Mouse (Mus musculus): ENCODE data around the gene Inpp4b. TPM values are rescaled to one million over a fixed set of nuclear protein-coding genes. Genes with fewer than 3 reads are reported as not detected.

Inpp4b gene
- polyA plus RNA-seq, 1 experiment: 1.9 TPM

DNA sequence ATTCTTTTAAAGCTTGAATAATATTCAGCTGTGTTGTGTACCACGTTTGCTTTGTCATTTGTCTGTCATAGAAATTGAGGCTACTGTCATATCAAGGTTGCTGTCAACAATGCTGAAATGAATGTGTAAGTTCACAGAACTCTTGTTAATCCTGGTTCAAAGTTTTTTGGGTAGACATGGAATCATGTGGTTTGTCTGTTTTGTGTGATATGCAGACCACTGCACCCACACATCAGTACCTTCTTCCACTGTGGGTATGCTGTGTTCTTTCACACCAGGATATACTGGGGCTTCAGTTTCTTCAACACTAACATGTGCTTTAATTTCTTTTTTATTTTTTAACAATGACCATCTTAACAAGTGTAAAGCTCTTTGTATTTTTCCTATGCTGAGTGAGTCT is 220.0 kb downstream of the Inpp4b start:
- Histone ChIP-seq H3K4me3 (ENCODE audit: insufficient read depth, low read length) (no peak overlapping the region), H3K4me1 (ENCODE audit: control insufficient read depth, insufficient read depth, low read length) (no peaks in the 10 kb centered on the region)
- TF ChIP-seq POLR2A (IDR thresholded peaks at IDR 0.05; ENCODE audit: low read depth, low read length) (no peak), CTCF (IDR thresholded peaks at IDR 0.05; ENCODE audit: borderline replicate concordance, insufficient read depth, low read length) (no peak)

DNA sequence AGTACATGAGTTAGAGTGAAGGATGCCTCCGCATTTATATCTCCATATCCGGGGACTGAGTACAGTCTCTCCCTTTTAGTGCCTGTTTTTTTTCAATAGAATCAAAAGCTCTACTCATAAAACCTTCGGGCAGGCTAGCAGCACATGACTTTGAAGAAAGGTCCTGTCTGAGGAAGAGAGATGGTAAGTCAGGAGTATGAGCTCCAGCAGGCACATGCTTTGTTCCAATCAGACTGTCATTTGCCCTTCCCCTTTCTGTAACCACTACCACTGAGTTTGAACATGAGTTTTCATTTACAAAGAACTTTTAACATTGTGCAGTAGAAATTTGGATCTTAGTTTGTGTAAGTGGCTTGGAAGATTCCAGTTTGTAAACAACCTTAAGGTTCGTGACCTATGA is 223.1 kb downstream of the Inpp4b start:
- H3K27ac ChIP-seq (ENCODE audit: insufficient read depth, low read length): no peak overlapping the region
- no peak overlapping the region for H3K4me3 ChIP-seq (ENCODE audit: insufficient read depth, low read length)
- H3K4me1 ChIP-seq (ENCODE audit: control insufficient read depth, insufficient read depth, low read length): no peaks in the 10 kb centered on the region
- no peak for TF ChIP-seq POLR2A (IDR thresholded peaks at IDR 0.05; ENCODE audit: low read depth, low read length)

More for the DNA sequence above, 220.0 kb downstream of the Inpp4b start:
- no peak overlapping the region for H3K27ac ChIP-seq (ENCODE audit: insufficient read depth, low read length)

DNA sequence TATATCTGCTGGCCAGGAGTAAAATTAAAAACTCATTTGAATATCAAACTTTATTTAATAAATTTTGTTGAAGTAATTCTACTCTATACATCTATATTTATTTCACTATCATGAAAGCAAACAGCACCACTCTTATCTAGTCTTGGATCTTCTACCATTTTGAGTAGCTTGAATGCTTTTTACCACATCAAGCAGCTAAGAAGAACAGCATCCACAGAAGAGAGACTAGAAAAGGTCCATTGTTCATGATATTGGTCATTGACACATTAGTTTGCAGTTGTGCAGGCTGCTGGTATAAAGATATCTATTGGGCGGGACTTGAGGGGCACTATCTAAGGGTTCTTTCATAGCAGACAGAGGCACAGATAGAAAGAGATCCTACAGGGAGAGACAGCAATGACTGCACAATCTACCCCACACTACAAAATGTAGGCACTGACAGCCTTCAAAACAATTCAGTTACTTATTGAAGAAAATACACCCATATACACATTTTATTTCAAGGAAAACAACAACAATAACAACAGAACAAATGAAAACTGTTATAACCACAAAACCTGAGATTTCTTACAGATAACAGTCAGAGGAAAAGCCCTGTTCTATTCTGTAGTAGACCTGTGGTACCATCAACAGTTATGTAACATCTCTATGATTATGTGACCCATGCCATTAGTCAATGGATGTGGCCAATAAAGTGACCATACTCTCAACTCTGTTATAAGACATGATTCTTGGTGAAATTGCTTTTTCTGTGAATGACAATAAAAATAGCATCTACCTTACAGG is 230.2 kb downstream of the Inpp4b start:
- Histone ChIP-seq H3K4me1 (ENCODE audit: control insufficient read depth, insufficient read depth, low read length) (no peaks in the 10 kb centered on the region), H3K27ac (ENCODE audit: insufficient read depth, low read length) (no peak overlapping the region), H3K4me3 (ENCODE audit: insufficient read depth, low read length) (no peak overlapping the region)
- no peak for TF ChIP-seq POLR2A (IDR thresholded peaks at IDR 0.05; ENCODE audit: low read depth, low read length)
- TF ChIP-seq CTCF (IDR thresholded peaks at IDR 0.05; ENCODE audit: borderline replicate concordance, insufficient read depth, low read length): no peak

DNA sequence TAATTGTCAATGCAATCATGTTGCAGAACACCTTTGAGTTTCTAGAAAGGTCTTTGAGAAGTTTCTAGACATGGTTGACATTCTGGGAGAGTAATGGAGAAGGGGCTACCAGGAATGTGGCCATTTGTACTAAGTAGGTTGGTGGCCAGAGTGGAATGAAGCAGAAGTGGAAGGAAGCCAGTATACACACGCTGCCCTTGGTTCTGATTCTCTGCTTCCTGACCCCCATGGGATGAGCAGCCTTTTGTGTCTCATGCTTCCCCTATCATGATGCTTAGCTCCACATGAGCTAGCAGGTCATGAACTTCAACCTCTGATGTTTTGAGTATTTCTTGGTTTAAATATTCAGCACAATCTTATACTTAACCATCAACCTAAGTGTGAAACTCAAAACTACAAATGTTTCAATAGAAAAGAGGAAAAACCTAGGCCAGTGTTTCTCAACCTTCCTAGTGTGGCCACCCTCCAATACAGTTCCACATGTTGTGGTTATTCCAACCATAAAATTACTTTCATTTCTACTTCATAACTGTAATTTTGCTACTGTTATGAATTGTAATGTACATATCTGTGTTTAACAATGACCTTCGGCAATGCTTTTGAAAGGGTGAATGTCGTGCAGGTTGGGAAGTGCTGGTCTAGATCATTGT is 233.0 kb downstream of the Inpp4b start:
- no peak overlapping the region for H3K4me3 ChIP-seq (ENCODE audit: insufficient read depth, low read length)
- H3K27ac ChIP-seq (ENCODE audit: insufficient read depth, low read length): no peak overlapping the region
- TF ChIP-seq CTCF (IDR thresholded peaks at IDR 0.05; ENCODE audit: borderline replicate concordance, insufficient read depth, low read length) (no peak), POLR2A (IDR thresholded peaks at IDR 0.05; ENCODE audit: low read depth, low read length) (no peak)

DNA sequence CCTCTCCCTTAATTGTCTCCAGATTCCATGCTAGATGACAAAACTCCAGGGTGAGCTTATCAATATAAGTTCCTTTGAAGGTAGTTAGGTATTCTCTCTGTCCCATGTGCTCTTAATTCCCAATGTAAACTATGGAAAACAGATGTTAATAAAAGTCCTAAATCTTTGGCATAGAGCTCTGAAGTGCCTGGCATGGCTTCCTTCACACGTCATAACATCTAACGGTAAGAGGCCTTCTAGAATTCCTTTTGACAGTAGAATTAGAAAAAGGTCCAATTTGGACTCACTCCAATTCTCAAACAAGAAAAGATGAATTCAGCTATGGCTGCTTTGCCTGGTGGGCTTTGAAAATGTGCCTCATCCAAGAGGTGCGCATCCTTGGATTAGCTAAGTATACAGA is 236.6 kb downstream of the Inpp4b start:
- Histone ChIP-seq H3K4me3 (ENCODE audit: insufficient read depth, low read length) (no peak overlapping the region), H3K27ac (ENCODE audit: insufficient read depth, low read length) (no peak overlapping the region), H3K4me1 (ENCODE audit: control insufficient read depth, insufficient read depth, low read length) (no peaks in the 10 kb centered on the region)
- TF ChIP-seq CTCF (IDR thresholded peaks at IDR 0.05; ENCODE audit: borderline replicate concordance, insufficient read depth, low read length) (no peak), POLR2A (IDR thresholded peaks at IDR 0.05; ENCODE audit: low read depth, low read length) (no peak)

More for the DNA sequence above, 233.0 kb downstream of the Inpp4b start:
- H3K4me1 ChIP-seq (ENCODE audit: control insufficient read depth, insufficient read depth, low read length): no peaks in the 10 kb centered on the region

DNA sequence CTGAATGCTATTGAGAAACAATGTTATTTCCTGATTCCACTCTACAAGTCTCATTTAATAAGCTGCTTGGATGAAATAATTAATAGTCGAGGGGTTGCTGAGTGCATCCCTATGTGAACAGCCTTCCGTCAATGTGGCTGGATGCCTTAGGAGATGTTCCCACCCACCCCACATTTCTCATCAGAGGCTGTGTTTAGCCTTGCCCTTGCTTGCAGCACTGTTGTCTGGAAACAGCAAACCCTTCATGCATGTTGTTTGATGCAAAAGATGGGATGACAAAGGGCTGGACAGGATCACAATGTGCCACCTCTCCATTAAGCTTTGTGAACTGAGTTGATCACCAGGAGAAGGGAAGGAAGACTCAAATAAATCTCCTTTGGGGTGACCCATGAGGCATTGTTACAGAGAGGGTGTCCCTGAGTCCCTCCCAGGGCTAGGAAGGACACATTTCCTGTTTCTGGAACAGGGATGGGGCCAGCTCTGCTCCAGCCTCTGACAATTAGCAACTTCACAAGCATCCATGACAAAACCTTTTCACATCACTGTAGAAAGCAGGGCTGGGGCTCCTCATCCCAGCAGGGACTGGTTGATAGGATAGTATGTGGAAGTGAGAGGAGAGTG is 239.6 kb downstream of the Inpp4b start:
- Histone ChIP-seq H3K27ac (ENCODE audit: insufficient read depth, low read length) (no peak overlapping the region), H3K4me1 (ENCODE audit: control insufficient read depth, insufficient read depth, low read length) (no peaks in the 10 kb centered on the region), H3K4me3 (ENCODE audit: insufficient read depth, low read length) (no peak overlapping the region)
- TF ChIP-seq CTCF (IDR thresholded peaks at IDR 0.05; ENCODE audit: borderline replicate concordance, insufficient read depth, low read length) (no peak), POLR2A (IDR thresholded peaks at IDR 0.05; ENCODE audit: low read depth, low read length) (no peak)

DNA sequence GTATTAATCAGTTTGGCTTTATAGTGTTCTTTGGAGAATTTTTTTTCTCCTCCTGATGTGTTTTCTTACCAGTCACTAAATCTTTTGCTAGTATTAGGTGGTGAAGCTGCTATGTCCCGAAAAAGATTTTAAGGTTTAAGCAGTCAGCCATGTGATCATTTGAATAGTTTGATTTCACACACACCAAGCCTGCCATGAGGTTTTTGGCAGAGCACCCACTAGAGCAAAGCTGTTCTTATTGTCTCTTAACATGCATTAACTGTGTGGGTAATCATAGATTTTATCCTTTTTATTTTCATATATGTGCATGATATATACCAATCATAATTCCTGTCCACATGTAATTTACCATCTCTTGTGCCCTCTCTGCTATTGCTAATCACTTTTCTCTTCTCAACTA is 240.6 kb downstream of the Inpp4b start:
- Histone ChIP-seq H3K4me3 (ENCODE audit: insufficient read depth, low read length) (no peak overlapping the region), H3K27ac (ENCODE audit: insufficient read depth, low read length) (no peak overlapping the region), H3K4me1 (ENCODE audit: control insufficient read depth, insufficient read depth, low read length) (no peaks in the 10 kb centered on the region)
- TF ChIP-seq POLR2A (IDR thresholded peaks at IDR 0.05; ENCODE audit: low read depth, low read length): no peak
- TF ChIP-seq CTCF (IDR thresholded peaks at IDR 0.05; ENCODE audit: borderline replicate concordance, insufficient read depth, low read length): no peak

DNA sequence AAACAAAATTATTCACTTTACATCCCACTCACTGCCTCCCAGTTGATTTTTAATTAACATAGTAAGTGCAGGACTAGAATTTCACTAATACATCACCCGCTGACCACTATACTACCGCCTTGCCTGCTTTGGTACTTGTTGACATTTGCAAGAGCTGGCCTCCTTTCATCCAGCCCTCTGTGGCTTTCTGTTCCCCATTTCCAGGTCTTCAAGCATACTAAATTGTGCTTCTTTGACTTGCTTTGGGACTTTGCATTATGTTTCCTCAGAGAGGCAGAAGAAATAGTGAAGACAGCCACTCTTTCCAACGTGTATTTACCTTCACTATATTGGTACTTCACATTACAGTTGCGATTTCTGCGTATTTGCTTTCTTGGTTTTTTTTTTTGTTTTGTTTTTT is 244.4 kb downstream of the Inpp4b start:
- TF ChIP-seq POLR2A (IDR thresholded peaks at IDR 0.05; ENCODE audit: low read depth, low read length): no peak
- no peak for TF ChIP-seq CTCF (IDR thresholded peaks at IDR 0.05; ENCODE audit: borderline replicate concordance, insufficient read depth, low read length)
- H3K4me3 ChIP-seq (ENCODE audit: insufficient read depth, low read length): no peak overlapping the region
- no peaks in the 10 kb centered on the region for H3K4me1 ChIP-seq (ENCODE audit: control insufficient read depth, insufficient read depth, low read length)
- H3K27ac ChIP-seq (ENCODE audit: insufficient read depth, low read length): no peak overlapping the region

DNA sequence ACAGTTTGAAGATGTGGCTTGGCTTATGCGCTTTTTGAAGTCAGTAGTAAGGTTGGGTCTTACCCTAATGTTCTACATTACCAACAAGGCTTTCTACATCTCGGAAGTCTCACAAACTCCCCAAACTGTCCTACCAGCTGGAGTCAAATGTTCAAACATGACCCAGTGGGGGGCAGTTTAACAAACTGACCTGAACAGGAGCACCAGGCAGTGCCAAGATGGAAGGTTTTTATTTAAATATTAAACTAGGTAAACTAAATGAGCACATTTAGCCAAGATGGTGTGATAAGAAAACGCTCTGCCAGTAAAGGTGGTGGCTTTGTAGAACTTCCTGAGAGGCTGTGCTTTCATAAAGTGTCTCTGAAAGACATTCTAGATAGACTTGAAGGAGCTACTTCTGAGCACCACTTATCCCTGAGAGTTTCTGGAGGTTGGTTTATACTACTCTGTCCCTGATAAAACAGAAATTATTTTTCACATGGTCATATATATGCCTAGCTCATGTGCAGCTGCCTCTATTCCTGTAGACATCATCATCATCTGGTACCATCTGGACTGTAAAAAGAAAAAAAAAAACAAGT is 251.9 kb downstream of the Inpp4b start:
- Histone ChIP-seq H3K4me3 (ENCODE audit: insufficient read depth, low read length) (no peak overlapping the region), H3K27ac (ENCODE audit: insufficient read depth, low read length) (no peak overlapping the region), H3K4me1 (ENCODE audit: control insufficient read depth, insufficient read depth, low read length) (no peaks in the 10 kb centered on the region; the same call in 1 of the 2 replicates)
- no peak for TF ChIP-seq POLR2A (IDR thresholded peaks at IDR 0.05; ENCODE audit: low read depth, low read length)
- TF ChIP-seq CTCF (IDR thresholded peaks at IDR 0.05; ENCODE audit: borderline replicate concordance, insufficient read depth, low read length): no peak

All from embryonic fibroblast, embryonic 13.5 days (primary cell).